Mouse (Mus musculus) myocyte (in vitro differentiated cells): ENCODE results near the gene Tex35.

Experiments
- CEBPB ChIP-seq: IDR thresholded peaks from 2 replicates; pipeline ENCODE4 v1.6.1; 2011; ENCODE audit warnings: mild to moderate bottlenecking, moderate library complexity; ENCODE audit not compliant: poor library complexity, insufficient read depth, severe bottlenecking
- E2F4 ChIP-seq: IDR thresholded peaks from one replicate; pipeline ENCODE4 v1.6.1; 2011; ENCODE audit warnings: mild to moderate bottlenecking, control low read depth, moderate library complexity; ENCODE audit not compliant: insufficient read depth
- MAX ChIP-seq: IDR thresholded peaks from one replicate; pipeline ENCODE4 v1.6.1; 2011; ENCODE audit warnings: low read depth, mild to moderate bottlenecking, control low read depth
- MYOD1 ChIP-seq, 3 experiments: IDR thresholded peaks; one replicate each; pipeline ENCODE4 v1.6.1; 2011; ENCODE audit warnings: control low read depth in 2 of 3, low read depth in 2 of 3, mild to moderate bottlenecking in 2 of 3, moderate library complexity in 1 of 3; ENCODE audit not compliant: insufficient read length in 2 of 3, control insufficient read depth in 1 of 3
- MYOG ChIP-seq, 3 experiments: IDR thresholded peaks; one replicate each; pipeline ENCODE4 v1.6.1; 2011; ENCODE audit warnings: control low read depth in 2 of 3, low read depth in 2 of 3, mild to moderate bottlenecking in 2 of 3; ENCODE audit not compliant: insufficient read length in 2 of 3, control insufficient read depth in 1 of 3, insufficient read depth in 1 of 3
- POLR2A ChIP-seq: IDR thresholded peaks from one replicate; pipeline ENCODE4 v1.6.1; 2011; ENCODE audit warnings: low read depth, mild to moderate bottlenecking, control low read depth, moderate library complexity; ENCODE audit not compliant: insufficient read length
- POLR2AphosphoS2 ChIP-seq: IDR thresholded peaks from one replicate; pipeline ENCODE4 v1.6.1; 2011; ENCODE audit warnings: low read depth, control low read depth; ENCODE audit not compliant: insufficient read length
- SRF ChIP-seq: IDR thresholded peaks from one replicate; pipeline ENCODE4 v1.6.1; 2011; ENCODE audit warnings: low read depth; ENCODE audit not compliant: control insufficient read depth, insufficient read length
- TCF12 ChIP-seq: IDR thresholded peaks from one replicate; pipeline ENCODE4 v1.6.1; 2011; ENCODE audit warnings: mild to moderate bottlenecking, control low read depth; ENCODE audit not compliant: poor library complexity, insufficient read depth, severe bottlenecking
- USF1 ChIP-seq: IDR thresholded peaks from one replicate; pipeline ENCODE4 v1.6.1; 2011; ENCODE audit warnings: low read depth, mild to moderate bottlenecking, control low read depth, moderate library complexity

DNA sequence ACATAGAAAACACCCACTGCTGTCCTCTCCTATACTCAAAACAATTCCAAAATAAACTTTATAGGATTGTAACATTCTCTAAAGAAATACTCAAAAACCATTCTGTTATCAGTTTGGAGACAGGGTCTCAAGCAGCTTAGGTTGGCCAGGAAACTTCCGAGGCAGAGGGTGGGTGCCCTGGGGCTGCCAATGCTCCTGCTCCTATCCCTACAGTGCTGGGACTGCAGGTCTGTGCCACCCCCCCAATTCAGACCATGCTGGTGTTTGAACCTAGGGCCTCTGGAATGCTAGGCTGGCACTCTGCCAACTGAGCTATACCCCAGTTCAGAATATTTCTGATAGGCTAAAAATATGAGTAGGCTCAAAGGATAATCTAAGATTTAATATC is 29.4 kb upstream of the Tex35 start:
- no peak for TF ChIP-seq USF1
- TF ChIP-seq POLR2A: no peak
- no peak for TF ChIP-seq TCF12
- TF ChIP-seq POLR2AphosphoS2: no peak
- TF ChIP-seq CEBPB: no peak
- TF ChIP-seq E2F4: no peak
- TF ChIP-seq MAX: no peak
- no peak for TF ChIP-seq MYOD1 (IDR thresholded peaks at IDR 0.05; ENCODE audit: control insufficient read depth in 1 of 3, insufficient read length in 2 of 3, low read depth in 2 of 3)
- TF ChIP-seq MYOG (IDR thresholded peaks at IDR 0.05; ENCODE audit: control insufficient read depth in 1 of 3, insufficient read depth in 1 of 3, insufficient read length in 2 of 3, low read depth in 2 of 3): no peak
- TF ChIP-seq SRF: no peak
